31 mouse cellular contexts compared by ENCODE assay signal in genomic region chr5:16281229-16281628, GRCm38 (mm10).
"Had no signal": no experiment of that assay in that cellular context is flagged by ENCODE, and none has a peak within 500 bp of the region (broad histone marks: within the 10 kb centered on the region; RNA-seq: fewer than 3 reads in every experiment).

No protein-coding gene starts in this region.

- H3K9me3 ChIP-seq: limb, embryonic 12.5 days; limb, embryonic 13.5 days; limb, embryonic 15.5 days; liver, embryonic 13.5 days; liver, embryonic 15.5 days; lung, embryonic 15.5 days; megakaryocyte, embryonic 14.5 days; midbrain, embryonic 10.5 days; midbrain, embryonic 12.5 days; midbrain, embryonic 13.5 days; midbrain, embryonic 15.5 days; neural tube, embryonic 12.5 days had no signal

- H3K36me3 ChIP-seq: limb, embryonic 12.5 days; limb, embryonic 15.5 days; liver, embryonic 13.5 days; liver, embryonic 15.5 days; lung, embryonic 15.5 days; midbrain, embryonic 10.5 days; midbrain, embryonic 12.5 days; midbrain, embryonic 15.5 days; neural tube, embryonic 12.5 days had no signal

- H3K4me3 ChIP-seq: left cerebral cortex, adult 2 months; limb, embryonic 12.5 days; limb, embryonic 13.5 days; limb, embryonic 15.5 days; liver, embryonic 13.5 days; liver, embryonic 15.5 days; lung, embryonic 15.5 days; megakaryocyte, embryonic 14.5 days; midbrain, embryonic 10.5 days; midbrain, embryonic 12.5 days; midbrain, embryonic 13.5 days; midbrain, embryonic 15.5 days; myocyte; neural tube, embryonic 12.5 days had no signal

- H3K4me1 ChIP-seq: limb, embryonic 13.5 days; limb, embryonic 15.5 days; liver, embryonic 13.5 days; liver, embryonic 15.5 days; lung, embryonic 15.5 days; megakaryocyte, embryonic 14.5 days; midbrain, embryonic 10.5 days; midbrain, embryonic 12.5 days; midbrain, embryonic 13.5 days; midbrain, embryonic 15.5 days; neural tube, embryonic 12.5 days had no signal

- H3K27me3 ChIP-seq: limb, embryonic 12.5 days; limb, embryonic 13.5 days; limb, embryonic 15.5 days; liver, embryonic 13.5 days; liver, embryonic 15.5 days; lung, embryonic 15.5 days; megakaryocyte, embryonic 14.5 days; midbrain, embryonic 12.5 days; midbrain, embryonic 13.5 days; midbrain, embryonic 15.5 days; neural tube, embryonic 12.5 days had no signal

- DNase-seq: left cerebral cortex, postnatal 4 days; liver; liver, embryonic 13.5 days; liver, postnatal 0 days; lung, adult 18-20 months; lung, adult 2 months; lung, embryonic 14.5 days; lung, postnatal 10 days; lung, postnatal 14 days; lung, postnatal 36 days; lung, postnatal 4 days; midbrain, embryonic 14.5 days had no signal

- H3K4me2 ChIP-seq: limb, embryonic 12.5 days; limb, embryonic 13.5 days; limb, embryonic 15.5 days; liver, embryonic 11.5 days; liver, embryonic 13.5 days; liver, embryonic 15.5 days; lung, embryonic 14.5 days; lung, embryonic 15.5 days; midbrain, embryonic 11.5 days; midbrain, embryonic 12.5 days; midbrain, embryonic 13.5 days; midbrain, embryonic 15.5 days; neural tube, embryonic 12.5 days had no signal

- H3K27ac ChIP-seq: left cerebral cortex, adult 2 months; limb, embryonic 12.5 days; limb, embryonic 13.5 days; limb, embryonic 15.5 days; liver, embryonic 13.5 days; liver, embryonic 14.5 days; liver, embryonic 15.5 days; lung, embryonic 15.5 days; macrophage; midbrain, embryonic 10.5 days; midbrain, embryonic 12.5 days; midbrain, embryonic 13.5 days; midbrain, embryonic 15.5 days; neural tube, embryonic 12.5 days had no signal

- H3K9ac ChIP-seq: limb, embryonic 12.5 days; limb, embryonic 13.5 days; limb, embryonic 15.5 days; liver, embryonic 13.5 days; liver, embryonic 14.5 days; liver, embryonic 15.5 days; liver, postnatal 0 days; lung, embryonic 14.5 days; lung, embryonic 15.5 days; midbrain, embryonic 12.5 days; midbrain, embryonic 13.5 days; midbrain, embryonic 15.5 days; neural tube, embryonic 12.5 days had no signal

- ATAC-seq: liver, postnatal 0 days; lung, postnatal 0 days; midbrain, embryonic 13.5 days; midbrain, embryonic 15.5 days; midbrain, embryonic 16.5 days had no signal
